Mouse (Mus musculus) CD4-positive, CD25-positive, alpha-beta regulatory T cell (primary cell): ENCODE data around the gene 4930452B06Rik. TPM values are rescaled to one million over a fixed set of nuclear protein-coding genes. Genes with fewer than 3 reads are reported as not detected.

Source experiments
- polyA plus RNA-seq: library from polyadenylated mRNA; unstranded; fragments of 100-300 nt; shearing (Covaris generic); gene quantifications from one replicate; pipeline ENCODE4 v1.2.1, GENCODE M21; 2017

The 4930452B06Rik gene
- 1.4 TPM for polyA plus RNA-seq

DNA sequence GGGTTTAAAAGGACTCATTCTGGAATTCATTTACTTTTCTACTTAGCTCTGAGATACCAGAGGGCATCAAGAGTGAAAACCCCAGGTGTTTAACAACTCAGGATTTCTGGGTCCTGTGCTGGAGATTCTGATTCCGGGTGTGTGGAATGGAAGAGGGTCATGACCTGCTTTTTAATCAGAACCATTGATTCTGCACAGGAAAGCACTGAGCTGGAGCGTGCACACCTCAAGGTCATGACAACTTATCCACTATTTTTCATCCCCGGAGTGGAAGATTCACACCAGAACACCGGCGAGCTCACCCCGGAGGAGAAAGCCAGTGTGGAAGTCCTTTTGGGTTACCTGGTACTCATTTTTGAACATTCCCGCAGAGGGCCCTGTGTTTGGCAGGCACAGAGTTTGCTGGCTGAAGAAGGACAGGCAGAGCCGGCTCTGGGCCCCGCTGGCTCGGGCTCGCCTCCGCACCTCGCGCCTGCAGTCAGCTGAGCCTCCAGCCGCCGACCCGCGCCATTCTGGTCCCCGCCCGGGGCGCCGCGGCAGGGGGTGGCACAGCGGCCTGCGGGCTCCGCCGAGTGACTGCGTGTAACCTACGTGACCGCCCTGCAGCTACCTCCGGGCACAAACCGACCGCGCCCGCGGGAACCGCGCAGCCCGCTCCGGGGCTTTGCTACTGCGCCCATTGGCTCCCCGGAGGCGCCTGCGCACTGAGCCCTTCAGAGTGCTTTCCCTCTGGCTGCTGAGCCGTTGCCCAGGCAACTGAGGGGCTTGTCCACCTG is at the start of gene 4930452B06Rik:
TSS of gene 4930452B06Rik (minus strand) at position 605 of the 776 bp plus-strand sequence.

